Mouse (Mus musculus) heart, embryonic 16.5 days (tissue): ENCODE data around the gene Fbxo42. TPM values are rescaled to one million over a fixed set of nuclear protein-coding genes. Genes with fewer than 3 reads are reported as not detected.
"Not testable (repeated sequence)": the region's sequence is repeated elsewhere in the genome, so short reads cannot be mapped to it uniquely, and the experiment has no call there.

ENCODE experiments used
- ATAC-seq: fragments of 200-750 bp; cut with Nextera tagmentation; replicated peaks from 2 replicates; pipeline ENCODE4 v1.8.0; 2017; ENCODE audit warnings: moderate number of reproducible peaks; ENCODE audit not compliant: insufficient read depth, low FRiP score; ENCODE audit errors: extremely low read depth
- H3K27ac ChIP-seq: fragments of 300-500 bp; sonication (generic); 2 replicates; pipeline ENCODE4 v1.5.1; 2014; ENCODE audit warnings: mild to moderate bottlenecking, low read length, control low read depth, moderate library complexity
- H3K27me3 ChIP-seq: fragments of 300-500 bp; sonication (generic); 2 replicates; pipeline ENCODE4 v1.6.1; 2014; ENCODE audit warnings: low read length, mixed read lengths; ENCODE audit not compliant: control insufficient read depth, insufficient read depth
- H3K36me3 ChIP-seq: fragments of 300-500 bp; sonication (generic); 2 replicates; pipeline ENCODE4 v1.6.1; 2014; ENCODE audit not compliant: control insufficient read depth, insufficient read depth
- H3K4me1 ChIP-seq: fragments of 300-500 bp; sonication (generic); 2 replicates; pipeline ENCODE4 v1.6.1; 2014; ENCODE audit warnings: low read length, mixed read lengths; ENCODE audit not compliant: control insufficient read depth, insufficient read depth
- H3K4me2 ChIP-seq: fragments of 300-500 bp; sonication (generic); 2 replicates; pipeline ENCODE4 v1.6.1; 2014; ENCODE audit warnings: low read depth, mild to moderate bottlenecking, control low read depth, low read length
- H3K4me3 ChIP-seq: fragments of 300-500 bp; sonication (generic); 2 replicates; pipeline ENCODE4 v1.5.1; 2014; ENCODE audit warnings: mild to moderate bottlenecking, control low read depth, low read length
- H3K9ac ChIP-seq: fragments of 300-500 bp; sonication (generic); 2 replicates; pipeline ENCODE4 v1.6.1; 2014; ENCODE audit warnings: low read length, control low read depth
- H3K9me3 ChIP-seq: fragments of 300-500 bp; sonication (generic); replicated peaks from 2 replicates; pipeline ENCODE4 v1.6.1; 2016; ENCODE audit warnings: low read length; ENCODE audit not compliant: control insufficient read depth
- WGBS: fragments of 180-500 bp; shearing (Covaris S2); extraction: QIAGEN DNeasy Blood & Tissue Kit; methylation state at CpG from one replicate; pipeline ENCODE4 v1.1.7; 2014; 5-methylcytosine and 5-hydroxymethylcytosine counted together
- polyA plus RNA-seq: library from polyadenylated mRNA; unstranded; fragments of >200 nt; fragmentation: Nextera tagmentation; extraction: Ambion mirVana; gene quantifications from 2 replicates; pipeline ENCODE4 v1.2.1, GENCODE M21; 2015

The Fbxo42 gene
- polyA plus RNA-seq, 1 experiment from 2014 or later: 14.5 TPM

GRCm38 (mm10) chr4:141140354-141140753, 7.4 kb upstream of the Fbxo42 start:
- not testable (repeated sequence) for H3K4me3 ChIP-seq, H3K4me2 ChIP-seq, H3K9me3 ChIP-seq, H3K9ac ChIP-seq, H3K27me3 ChIP-seq, ATAC-seq, H3K27ac ChIP-seq, H3K36me3 ChIP-seq
- 89% methylated on average over 9 of the region's 9 CpGs for WGBS
- peaks cover 26% of the 10 kb centered on the region for H3K4me1 ChIP-seq

GRCm38 (mm10) chr4:141140967-141141366, 6.7 kb upstream of the Fbxo42 start:
- no peaks in the 10 kb centered on the region for H3K27me3 ChIP-seq
- no peak overlapping the region for H3K4me3 ChIP-seq
- no peak overlapping the region for H3K9ac ChIP-seq
- H3K4me2 ChIP-seq: no peak overlapping the region
- H3K9me3 ChIP-seq: no peaks in the 10 kb centered on the region
- ATAC-seq: no peak
- no peak overlapping the region for H3K27ac ChIP-seq
- no peaks in the 10 kb centered on the region for H3K36me3 ChIP-seq
- WGBS: 80% methylated on average over 6 of the region's 6 CpGs
- H3K4me1 ChIP-seq: peaks cover 22% of the 10 kb centered on the region

GRCm38 (mm10) chr4:141142285-141142811, 5.4 kb upstream of the Fbxo42 start:
- no peaks in the 10 kb centered on the region for H3K27me3 ChIP-seq
- H3K4me3 ChIP-seq: peak overlapping the region; percentile 19
- no peak for ATAC-seq
- no peaks in the 10 kb centered on the region for H3K36me3 ChIP-seq
- 18% methylated on average over 9 of the region's 9 CpGs for WGBS
- peaks cover 14% of the 10 kb centered on the region for H3K4me1 ChIP-seq
- peak overlapping the region; percentile 61 for H3K4me2 ChIP-seq
- H3K9me3 ChIP-seq: no peaks in the 10 kb centered on the region
- no peak overlapping the region for H3K27ac ChIP-seq
- H3K9ac ChIP-seq: peak overlapping the region; percentile 55; the same call in 1 of the 2 replicates

- H3K27ac ChIP-seq, ATAC-seq, H3K36me3 ChIP-seq, H3K4me1 ChIP-seq, H3K27me3 ChIP-seq, H3K4me3 ChIP-seq, H3K9ac ChIP-seq, H3K9me3 ChIP-seq, H3K4me2 ChIP-seq: not testable (repeated sequence)
- WGBS: 90% methylated on average over 7 of the region's 16 CpGs
Measured at GRCm38 (mm10) chr4:141145124-141145523, 2.6 kb upstream of the Fbxo42 start.

GRCm38 (mm10) chr4:141146491-141147033, 1.2 kb upstream of the Fbxo42 start:
- Histone ChIP-seq H3K27me3 (no peaks in the 10 kb centered on the region), H3K27ac (peak overlapping the region; percentile 95; the same call in 1 of the 2 replicates), H3K9ac (no peak overlapping the region), H3K4me1 (peaks cover 10% of the 10 kb centered on the region), H3K4me3 (no peak overlapping the region), H3K9me3 (no peaks in the 10 kb centered on the region), H3K36me3 (no peaks in the 10 kb centered on the region), H3K4me2 (peak overlapping the region; percentile 86)
- ATAC-seq: no peak
- WGBS: 92% methylated on average over 6 of the region's 6 CpGs

GRCm38 (mm10) chr4:141148009-141148801, 492 bp downstream of the Fbxo42 start:
- Histone ChIP-seq H3K27ac (peak overlapping the region; percentile 95), H3K4me2 (peak overlapping the region; percentile 79), H3K4me1 (peaks cover 10% of the 10 kb centered on the region), H3K9ac (peak overlapping the region; percentile 92), H3K9me3 (no peaks in the 10 kb centered on the region), H3K36me3 (no peaks in the 10 kb centered on the region), H3K27me3 (no peaks in the 10 kb centered on the region), H3K4me3 (peak overlapping the region; percentile 79)
- WGBS: under 1% methylated on average over 66 of the region's 66 CpGs
- peak; percentile 71 for ATAC-seq

GRCm38 (mm10) chr4:141149116-141149515, 1.4 kb downstream of the Fbxo42 start:
- Histone ChIP-seq H3K4me2 (peak overlapping the region; percentile 79), H3K4me3 (peak overlapping the region; percentile 79), H3K9me3 (no peaks in the 10 kb centered on the region), H3K9ac (peak overlapping the region; percentile 92), H3K27me3 (no peaks in the 10 kb centered on the region), H3K36me3 (no peaks in the 10 kb centered on the region), H3K27ac (no peak overlapping the region), H3K4me1 (peaks cover 10% of the 10 kb centered on the region)
- ATAC-seq: no peak
- WGBS: 33% methylated on average over 7 of the region's 7 CpGs

- Histone ChIP-seq H3K4me1 (peaks cover 10% of the 10 kb centered on the region), H3K4me2 (no peak overlapping the region), H3K27ac (no peak overlapping the region), H3K27me3 (no peaks in the 10 kb centered on the region), H3K36me3 (no peaks in the 10 kb centered on the region), H3K9ac (no peak overlapping the region), H3K9me3 (no peaks in the 10 kb centered on the region), H3K4me3 (no peak overlapping the region)
- no peak for ATAC-seq
- WGBS: 65% methylated on average over 4 of the region's 4 CpGs
Measured at GRCm38 (mm10) chr4:141157485-141157884, 9.8 kb downstream of the Fbxo42 start.

- ATAC-seq: no peak
- Histone ChIP-seq H3K4me3 (no peak overlapping the region), H3K4me2 (no peak overlapping the region), H3K27ac (peak overlapping the region; percentile 4; the same call in 1 of the 2 replicates), H3K27me3 (no peaks in the 10 kb centered on the region), H3K36me3 (no peaks in the 10 kb centered on the region), H3K9me3 (no peaks in the 10 kb centered on the region), H3K9ac (peak overlapping the region; percentile 12; the same call in 1 of the 2 replicates), H3K4me1 (peaks cover 10% of the 10 kb centered on the region)
- 67% methylated on average over 2 of the region's 2 CpGs for WGBS
Measured at GRCm38 (mm10) chr4:141158609-141159008, 10.9 kb downstream of the Fbxo42 start.
